ENCODE assay signal across 30 mouse cellular contexts in the genomic region with DNA sequence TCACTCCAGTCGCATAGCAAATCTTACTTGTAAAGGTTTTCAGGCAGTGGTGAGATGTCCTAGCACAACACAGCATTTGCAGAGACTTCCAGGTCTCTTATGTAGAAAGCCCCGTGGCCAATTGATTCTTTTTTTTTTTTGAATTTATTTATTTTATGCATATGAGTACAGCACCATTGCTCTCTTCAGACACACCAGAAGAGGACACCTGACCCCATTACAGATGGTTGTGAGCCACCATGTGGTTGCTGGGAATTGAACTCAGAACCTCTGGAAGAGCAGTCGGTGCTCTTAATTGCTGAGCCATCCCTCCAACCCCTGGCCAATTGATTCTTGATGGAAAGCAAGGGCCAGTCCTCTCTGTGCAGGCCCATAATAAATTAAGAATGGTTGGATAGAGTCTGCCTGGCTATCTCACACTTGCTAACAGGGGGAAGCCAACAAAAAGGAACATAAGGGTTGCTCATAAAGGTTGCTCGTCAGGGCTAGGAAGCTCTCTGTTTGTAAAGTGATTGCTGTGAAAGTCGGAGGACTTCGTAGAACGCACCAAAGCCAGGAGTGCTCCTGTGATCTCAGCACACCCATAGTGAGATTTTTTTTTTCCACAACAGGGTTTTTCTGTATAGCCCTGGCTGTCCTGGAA.
"Had no signal": no experiment of that assay in that cellular context is flagged by ENCODE, and none has a peak within 500 bp of the region (broad histone marks: within the 10 kb centered on the region; RNA-seq: fewer than 3 reads in every experiment).

No protein-coding gene starts in this region.

- H3K27ac ChIP-seq: limb, embryonic 10.5 days; limb, embryonic 12.5 days; limb, embryonic 13.5 days; limb, embryonic 15.5 days; liver, embryonic 12.5 days; liver, embryonic 13.5 days; liver, embryonic 14.5 days; liver, embryonic 15.5 days; lung, embryonic 15.5 days; macrophage; midbrain, embryonic 10.5 days; midbrain, embryonic 12.5 days; midbrain, embryonic 13.5 days; midbrain, embryonic 15.5 days; neural tube, embryonic 12.5 days had no signal

- H3K9me3 ChIP-seq: limb, embryonic 10.5 days; limb, embryonic 12.5 days; limb, embryonic 13.5 days; limb, embryonic 15.5 days; liver, embryonic 12.5 days; liver, embryonic 13.5 days; liver, embryonic 15.5 days; lung, embryonic 15.5 days; midbrain, embryonic 10.5 days; midbrain, embryonic 12.5 days; midbrain, embryonic 13.5 days; midbrain, embryonic 15.5 days; neural tube, embryonic 12.5 days had no signal

- H3K36me3 ChIP-seq: limb, embryonic 13.5 days; limb, embryonic 15.5 days; liver, embryonic 12.5 days; liver, embryonic 13.5 days; liver, embryonic 15.5 days; lung, embryonic 15.5 days; midbrain, embryonic 10.5 days; midbrain, embryonic 12.5 days; midbrain, embryonic 13.5 days; midbrain, embryonic 15.5 days; neural tube, embryonic 12.5 days had no signal

- H3K9ac ChIP-seq: limb, embryonic 12.5 days; limb, embryonic 13.5 days; limb, embryonic 15.5 days; liver, embryonic 12.5 days; liver, embryonic 13.5 days; liver, embryonic 14.5 days; liver, embryonic 15.5 days; liver, postnatal 0 days; lung, embryonic 14.5 days; lung, embryonic 15.5 days; midbrain, embryonic 12.5 days; midbrain, embryonic 13.5 days; midbrain, embryonic 15.5 days; neural tube, embryonic 12.5 days had no signal

- H3K4me3 ChIP-seq: limb, embryonic 10.5 days; limb, embryonic 12.5 days; limb, embryonic 13.5 days; limb, embryonic 15.5 days; liver, embryonic 12.5 days; liver, embryonic 13.5 days; liver, embryonic 15.5 days; lung, embryonic 15.5 days; megakaryocyte, embryonic 14.5 days; midbrain, embryonic 10.5 days; midbrain, embryonic 12.5 days; midbrain, embryonic 13.5 days; midbrain, embryonic 15.5 days; myocyte; neural tube, embryonic 12.5 days had no signal

- H3K4me1 ChIP-seq: lung, embryonic 15.5 days; midbrain, embryonic 12.5 days; midbrain, embryonic 13.5 days; midbrain, embryonic 15.5 days; neural tube, embryonic 12.5 days had no signal

- H3K4me2 ChIP-seq: limb, embryonic 12.5 days; limb, embryonic 13.5 days; limb, embryonic 15.5 days; liver, embryonic 12.5 days; liver, embryonic 13.5 days; liver, embryonic 15.5 days; lung, embryonic 14.5 days; lung, embryonic 15.5 days; midbrain, embryonic 11.5 days; midbrain, embryonic 12.5 days; midbrain, embryonic 13.5 days; midbrain, embryonic 15.5 days; neural tube, embryonic 12.5 days had no signal

- ATAC-seq: liver, embryonic 12.5 days; liver, postnatal 0 days; lung, postnatal 0 days; midbrain, embryonic 13.5 days; midbrain, embryonic 15.5 days; midbrain, embryonic 16.5 days had no signal

- H3K27me3 ChIP-seq: limb, embryonic 12.5 days; limb, embryonic 13.5 days; limb, embryonic 15.5 days; liver, embryonic 12.5 days; liver, embryonic 15.5 days; lung, embryonic 15.5 days; midbrain, embryonic 13.5 days; midbrain, embryonic 15.5 days; neural tube, embryonic 12.5 days had no signal

- DNase-seq: left cerebral cortex, postnatal 4 days; liver; liver, embryonic 13.5 days; liver, postnatal 0 days; lung, adult 18-20 months; lung, adult 2 months; lung, embryonic 14.5 days; lung, postnatal 10 days; lung, postnatal 14 days; lung, postnatal 36 days; midbrain, embryonic 14.5 days had no signal
